Mouse (Mus musculus): Measurements from ENCODE around the gene Bdh1. TPM values are rescaled to one million over a fixed set of nuclear protein-coding genes. Genes with fewer than 3 reads are reported as not detected.
"Not testable (repeated sequence)": the region's sequence is repeated elsewhere in the genome, so short reads cannot be mapped to it uniquely, and the experiment has no call there.

Gene Bdh1
- 45.5 and 55.7 TPM in 2 replicates for polyA plus RNA-seq (2016; fragmentation: Nextera tagmentation; extraction: Ambion mirVana)

GRCm38 (mm10) chr16:31422000-31422399 is at the start of gene Bdh1:
Gene Bdh1 (plus strand): TSS chr16:31422280.
- no peak for ATAC-seq (ENCODE audit: low FRiP score)
- H3K9me3 ChIP-seq (replicated peaks): no peaks in the 10 kb centered on the region
- no peak within 1 kb of the TSS for H3K27ac ChIP-seq
- H3K4me3 ChIP-seq: no peak within 1 kb of the TSS
- 76% methylated on average over 9 of the region's 9 CpGs for WGBS
- H3K4me2 ChIP-seq (replicated peaks): no peak within 1 kb of the TSS
- no peak within 1 kb of the TSS for H3K9ac ChIP-seq
- H3K4me1 ChIP-seq: no peaks in the 10 kb centered on the region
- no peaks in the 10 kb centered on the region for H3K36me3 ChIP-seq
- peaks cover 12% of the 10 kb centered on the region for H3K27me3 ChIP-seq

- H3K27me3 ChIP-seq; H3K4me3 ChIP-seq; H3K4me2 ChIP-seq (replicated peaks); H3K36me3 ChIP-seq; H3K9ac ChIP-seq; H3K27ac ChIP-seq; H3K9me3 ChIP-seq (replicated peaks); H3K4me1 ChIP-seq; ATAC-seq (ENCODE audit: low FRiP score): not testable (repeated sequence)
- WGBS: 92% methylated on average over 3 of the region's 3 CpGs
Measured at GRCm38 (mm10) chr16:31372316-31372715, 49.8 kb upstream of the Bdh1 start.

GRCm38 (mm10) chr16:31375877-31376582 is 46.0 kb upstream of the Bdh1 start:
- not testable (repeated sequence) for H3K36me3 ChIP-seq; H3K27me3 ChIP-seq; H3K27ac ChIP-seq; H3K4me3 ChIP-seq; H3K9ac ChIP-seq; ATAC-seq (ENCODE audit: low FRiP score); H3K9me3 ChIP-seq (replicated peaks); H3K4me2 ChIP-seq (replicated peaks); H3K4me1 ChIP-seq
- 86% methylated on average over 4 of the region's 4 CpGs for WGBS

DNA sequence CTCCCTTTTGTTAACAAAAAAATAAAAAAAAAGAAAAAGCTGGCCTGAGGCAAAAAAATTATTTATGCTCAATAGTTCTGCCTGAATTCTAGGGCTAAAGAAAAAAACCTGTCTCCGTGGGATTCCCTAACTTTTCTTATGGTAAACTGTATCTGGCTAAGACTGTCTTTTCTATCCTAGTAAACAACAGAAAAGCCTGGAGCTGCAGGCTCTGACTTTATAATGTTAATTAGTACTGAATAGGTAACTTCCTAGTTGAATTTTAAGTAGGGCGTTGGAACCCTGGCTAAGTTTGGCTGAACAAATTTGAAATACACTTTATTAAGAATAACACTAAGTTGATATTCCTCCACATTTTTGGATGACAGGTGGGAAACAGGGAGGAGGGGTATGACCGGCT is 33.8 kb upstream of the Bdh1 start:
- not testable (repeated sequence) for H3K27ac ChIP-seq; H3K4me2 ChIP-seq (replicated peaks); ATAC-seq (ENCODE audit: low FRiP score); H3K4me1 ChIP-seq; H3K9ac ChIP-seq; H3K4me3 ChIP-seq; H3K27me3 ChIP-seq; H3K36me3 ChIP-seq; H3K9me3 ChIP-seq (replicated peaks)
- WGBS: 79% methylated on average over 3 of the region's 3 CpGs

GRCm38 (mm10) chr16:31399231-31399630 is 22.8 kb upstream of the Bdh1 start:
- 75% methylated on average over 2 of the region's 2 CpGs for WGBS
- Histone ChIP-seq H3K4me3 (no peak overlapping the region), H3K9ac (no peak overlapping the region)

GRCm38 (mm10) chr16:31400908-31401692 is 21.0 kb upstream of the Bdh1 start:
- 90% methylated on average over 11 of the region's 11 CpGs for WGBS
- no peak for ATAC-seq (ENCODE audit: low FRiP score)

More at GRCm38 (mm10) chr16:31399231-31399630, 22.8 kb upstream of the Bdh1 start:
- ATAC-seq (ENCODE audit: low FRiP score): no peak
- no peaks in the 10 kb centered on the region for H3K4me1 ChIP-seq
- no peaks in the 10 kb centered on the region for H3K36me3 ChIP-seq
- H3K9me3 ChIP-seq (replicated peaks): 0 out of 2 replicates have a peak, but pooled peaks cover 10% of the 10 kb centered on the region
- H3K27ac ChIP-seq: no peak overlapping the region
- H3K27me3 ChIP-seq: no peaks in the 10 kb centered on the region
- no peak overlapping the region for H3K4me2 ChIP-seq (replicated peaks)

GRCm38 (mm10) chr16:31402096-31402495 is 20.0 kb upstream of the Bdh1 start:
- Histone ChIP-seq H3K27me3 (no peaks in the 10 kb centered on the region), H3K4me1 (no peaks in the 10 kb centered on the region), H3K9ac (no peak overlapping the region), H3K36me3 (no peaks in the 10 kb centered on the region), H3K4me2 (replicated peaks) (no peak overlapping the region), H3K27ac (no peak overlapping the region), H3K4me3 (no peak overlapping the region), H3K9me3 (replicated peaks) (0 out of 2 replicates have a peak, but pooled peaks cover 5% of the 10 kb centered on the region)
- 51% methylated on average over 8 of the region's 8 CpGs for WGBS
- no peak for ATAC-seq (ENCODE audit: low FRiP score)

More at GRCm38 (mm10) chr16:31400908-31401692, 21.0 kb upstream of the Bdh1 start:
- Histone ChIP-seq H3K9ac (no peak overlapping the region), H3K4me2 (replicated peaks) (no peak overlapping the region), H3K36me3 (no peaks in the 10 kb centered on the region), H3K27ac (no peak overlapping the region), H3K9me3 (replicated peaks) (0 out of 2 replicates have a peak, but pooled peaks cover 10% of the 10 kb centered on the region), H3K4me3 (no peak overlapping the region), H3K27me3 (no peaks in the 10 kb centered on the region), H3K4me1 (no peaks in the 10 kb centered on the region)

- H3K9ac ChIP-seq: no peak overlapping the region
- 88% methylated on average over 4 of the region's 4 CpGs for WGBS
Measured at GRCm38 (mm10) chr16:31403971-31404370, 18.1 kb upstream of the Bdh1 start.

GRCm38 (mm10) chr16:31405040-31405439 is 17.0 kb upstream of the Bdh1 start:
- Histone ChIP-seq H3K36me3 (no peaks in the 10 kb centered on the region), H3K4me2 (replicated peaks) (no peak overlapping the region), H3K9me3 (replicated peaks) (no peaks in the 10 kb centered on the region), H3K4me3 (no peak overlapping the region), H3K4me1 (no peaks in the 10 kb centered on the region), H3K9ac (no peak overlapping the region), H3K27ac (no peak overlapping the region), H3K27me3 (no peaks in the 10 kb centered on the region)
- WGBS: 78% methylated on average over 1 of the region's 1 CpGs
- no peak for ATAC-seq (ENCODE audit: low FRiP score)

More at GRCm38 (mm10) chr16:31403971-31404370, 18.1 kb upstream of the Bdh1 start:
- H3K4me1 ChIP-seq: no peaks in the 10 kb centered on the region
- H3K9me3 ChIP-seq (replicated peaks): no peaks in the 10 kb centered on the region
- H3K4me3 ChIP-seq: no peak overlapping the region
- no peak for ATAC-seq (ENCODE audit: low FRiP score)
- H3K36me3 ChIP-seq: no peaks in the 10 kb centered on the region
- H3K27ac ChIP-seq: no peak overlapping the region
- H3K4me2 ChIP-seq (replicated peaks): no peak overlapping the region
- no peaks in the 10 kb centered on the region for H3K27me3 ChIP-seq

DNA sequence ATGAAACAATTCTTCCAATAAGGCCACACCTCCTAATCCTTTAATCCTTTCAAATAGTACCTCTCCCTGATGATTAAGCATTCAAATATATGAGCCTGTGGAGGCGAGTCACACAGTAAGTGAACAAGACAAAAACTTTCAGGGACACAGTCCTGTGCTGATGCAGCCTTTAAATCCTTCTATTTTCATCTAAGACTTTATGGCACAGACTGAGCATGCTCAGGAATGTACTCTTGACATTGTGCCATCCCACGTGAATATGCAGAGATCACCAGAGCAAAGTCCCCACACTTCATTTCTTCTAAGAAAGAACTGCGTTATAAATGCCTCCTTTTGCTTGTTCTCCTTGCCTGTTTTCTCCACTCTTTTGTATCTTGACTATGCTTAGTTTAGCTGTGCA is 14.2 kb upstream of the Bdh1 start:
- H3K4me2 ChIP-seq (replicated peaks): no peak overlapping the region
- no peak overlapping the region for H3K4me3 ChIP-seq
- no peak for ATAC-seq (ENCODE audit: low FRiP score)
- H3K9ac ChIP-seq: no peak overlapping the region
- 70% methylated on average over 3 of the region's 3 CpGs for WGBS
- H3K27ac ChIP-seq: no peak overlapping the region
- H3K4me1 ChIP-seq: no peaks in the 10 kb centered on the region
- H3K27me3 ChIP-seq: no peaks in the 10 kb centered on the region
- no peaks in the 10 kb centered on the region for H3K9me3 ChIP-seq (replicated peaks)
- no peaks in the 10 kb centered on the region for H3K36me3 ChIP-seq

- no peak overlapping the region for H3K9ac ChIP-seq
- 75% methylated on average over 4 of the region's 4 CpGs for WGBS
- no peaks in the 10 kb centered on the region for H3K36me3 ChIP-seq
- H3K27ac ChIP-seq: no peak overlapping the region
- no peaks in the 10 kb centered on the region for H3K4me1 ChIP-seq
- no peak for ATAC-seq (ENCODE audit: low FRiP score)
- H3K9me3 ChIP-seq (replicated peaks): no peaks in the 10 kb centered on the region
- no peak overlapping the region for H3K4me3 ChIP-seq
- no peaks in the 10 kb centered on the region for H3K27me3 ChIP-seq
- H3K4me2 ChIP-seq (replicated peaks): no peak overlapping the region
Measured at GRCm38 (mm10) chr16:31410969-31411368, 11.1 kb upstream of the Bdh1 start.

DNA sequence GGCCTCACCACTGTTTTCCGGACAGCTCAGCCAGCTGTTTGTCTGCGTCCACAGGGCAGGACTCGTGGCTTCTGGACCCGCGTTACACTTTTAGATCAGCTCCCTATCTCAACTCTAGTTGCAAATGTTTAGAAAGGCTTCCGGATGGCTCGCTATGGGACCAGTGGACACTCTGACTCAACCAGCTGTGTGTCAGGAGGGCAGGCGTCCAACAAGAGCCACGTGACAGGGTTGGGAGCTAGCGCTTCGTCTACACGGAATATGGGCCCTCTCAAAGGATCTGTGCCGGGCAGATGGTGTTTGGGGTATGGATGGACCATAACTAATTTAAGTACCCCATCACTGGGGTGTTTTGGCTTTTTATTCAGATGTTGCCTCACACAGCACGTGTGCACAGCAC is 9.8 kb upstream of the Bdh1 start:
- Histone ChIP-seq H3K4me1 (no peaks in the 10 kb centered on the region), H3K4me2 (replicated peaks) (no peak overlapping the region), H3K9me3 (replicated peaks) (no peaks in the 10 kb centered on the region), H3K27me3 (no peaks in the 10 kb centered on the region), H3K36me3 (no peaks in the 10 kb centered on the region), H3K9ac (no peak overlapping the region), H3K4me3 (no peak overlapping the region), H3K27ac (no peak overlapping the region)
- WGBS: 81% methylated on average over 14 of the region's 14 CpGs
- ATAC-seq (ENCODE audit: low FRiP score): no peak

Measured in hindbrain, embryonic 12.5 days (tissue).